Mouse (Mus musculus) heart, embryonic 11.5 days (tissue): ENCODE results near the gene Cd320. TPM values are rescaled to one million over a fixed set of nuclear protein-coding genes. Genes with fewer than 3 reads are reported as not detected.
"Not testable (repeated sequence)": the region's sequence is repeated elsewhere in the genome, so short reads cannot be mapped to it uniquely, and the experiment has no call there.

ENCODE experiments used
- ATAC-seq: fragments of 200-750 bp; cut with Nextera tagmentation; replicated peaks from 2 replicates; pipeline ENCODE4 v1.8.0; 2017; ENCODE audit warnings: moderate library complexity; ENCODE audit not compliant: insufficient number of reproducible peaks, low FRiP score, low TSS enrichment
- H3K27ac ChIP-seq: fragments of 300-500 bp; sonication (generic); 2 replicates; pipeline ENCODE4 v1.5.1; 2014; ENCODE audit warnings: mild to moderate bottlenecking, low read depth, low read length
- H3K27me3 ChIP-seq: fragments of 300-500 bp; sonication (generic); 2 replicates; pipeline ENCODE4 v1.6.1; 2014; ENCODE audit warnings: mild to moderate bottlenecking, low read length, mixed read lengths; ENCODE audit not compliant: control insufficient read depth, insufficient read depth
- H3K36me3 ChIP-seq: fragments of 300-500 bp; sonication (generic); 2 replicates; pipeline ENCODE4 v1.6.1; 2014; ENCODE audit warnings: mild to moderate bottlenecking, low read length, moderate library complexity, mixed read lengths; ENCODE audit not compliant: control insufficient read depth, insufficient read depth
- H3K4me1 ChIP-seq: fragments of 300-500 bp; sonication (generic); 2 replicates; pipeline ENCODE4 v1.6.1; 2014; ENCODE audit warnings: low read length; ENCODE audit not compliant: control insufficient read depth, insufficient read depth
- H3K4me2 ChIP-seq: fragments of 300-500 bp; sonication (generic); 2 replicates; pipeline ENCODE4 v1.6.1; 2014; ENCODE audit warnings: mild to moderate bottlenecking, moderate library complexity
- H3K4me3 ChIP-seq: fragments of 300-500 bp; sonication (generic); 2 replicates; pipeline ENCODE4 v1.5.1; 2014; ENCODE audit warnings: low read depth, low read length
- H3K9ac ChIP-seq: fragments of 300-500 bp; sonication (generic); 2 replicates; pipeline ENCODE4 v1.6.1; 2014; ENCODE audit warnings: mild to moderate bottlenecking, low read depth, low read length, moderate library complexity
- H3K9me3 ChIP-seq: fragments of 300-500 bp; sonication (generic); replicated peaks from 2 replicates; pipeline ENCODE4 v1.6.1; 2016; ENCODE audit warnings: low read length; ENCODE audit not compliant: control insufficient read depth
- WGBS: fragments of 180-500 bp; shearing (Covaris S2); extraction: QIAGEN DNeasy Blood & Tissue Kit; methylation state at CpG from one replicate; pipeline ENCODE4 v1.1.7; 2014; ENCODE audit not compliant: insufficient replicate concordance; 5-methylcytosine and 5-hydroxymethylcytosine counted together
- polyA plus RNA-seq: library from polyadenylated mRNA; unstranded; fragments of >200 nt; fragmentation: Nextera tagmentation; extraction: Ambion mirVana; gene quantifications from 2 replicates; pipeline ENCODE4 v1.2.1, GENCODE M21; 2014

Gene Cd320
- polyA plus RNA-seq, 1 experiment from 2014 or later, result 60.8 TPM

DNA sequence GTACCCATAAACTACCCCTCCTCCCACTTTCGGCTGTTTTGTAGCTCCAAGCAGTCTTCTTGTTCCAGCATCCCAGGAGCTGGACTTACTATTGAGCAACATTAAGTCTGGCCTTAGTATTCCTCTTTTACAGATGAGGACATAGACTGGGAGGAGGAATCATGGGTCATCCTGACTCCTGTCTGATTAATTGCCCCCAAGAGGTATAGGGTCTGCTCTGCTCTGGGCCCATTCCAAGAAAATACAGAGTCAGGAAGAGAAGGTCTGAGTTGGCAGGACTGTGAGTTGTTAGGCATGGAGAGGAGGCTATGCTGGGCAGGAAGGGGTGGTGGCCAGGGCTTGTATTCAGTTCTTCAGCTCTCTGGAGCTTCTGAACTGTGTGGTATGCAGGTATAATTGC, 1.3 kb downstream of the Cd320 start:
- Histone ChIP-seq H3K4me2 (peak overlapping the region; percentile 90; the same call in 1 of the 2 replicates), H3K27ac (no peak overlapping the region), H3K27me3 (no peaks in the 10 kb centered on the region), H3K4me3 (no peak overlapping the region), H3K4me1 (peaks cover 11% of the 10 kb centered on the region), H3K36me3 (0 out of 2 replicates have a peak, but pooled peaks cover 3% of the 10 kb centered on the region), H3K9ac (0 out of 2 replicates have a peak overlapping the region, but pooled peaks have one; percentile 17), H3K9me3 (no peaks in the 10 kb centered on the region)
- ATAC-seq, result no peak
- WGBS, result 79% methylated on average over 1 of the region's 1 CpGs

DNA sequence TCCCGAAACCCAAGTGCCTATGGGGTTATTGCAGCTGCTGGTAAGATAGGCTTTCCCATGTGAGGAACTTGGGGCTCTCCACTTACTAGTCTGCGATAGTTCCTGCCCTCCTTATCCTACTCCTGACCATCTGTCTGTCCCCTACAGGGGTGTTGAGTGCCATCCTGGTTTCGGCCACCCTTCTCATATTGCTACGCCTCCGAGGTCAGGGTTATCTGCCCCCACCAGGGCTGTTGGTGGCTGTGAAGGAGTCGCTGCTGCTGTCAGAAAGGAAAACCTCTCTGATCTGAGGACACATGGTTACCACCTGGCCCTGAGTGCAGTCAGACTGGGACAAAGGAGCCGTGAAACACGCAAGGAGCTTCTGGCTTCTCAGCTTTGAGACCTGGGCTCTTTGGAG, 5.2 kb downstream of the Cd320 start:
- Histone ChIP-seq H3K27me3 (no peaks in the 10 kb centered on the region), H3K4me1 (peaks cover 11% of the 10 kb centered on the region), H3K4me2 (no peak overlapping the region), H3K9ac (no peak overlapping the region), H3K4me3 (no peak overlapping the region), H3K27ac (no peak overlapping the region), H3K36me3 (0 out of 2 replicates have a peak, but pooled peaks cover 3% of the 10 kb centered on the region), H3K9me3 (no peaks in the 10 kb centered on the region)
- WGBS, result 63% methylated on average over 8 of the region's 8 CpGs
- no peak for ATAC-seq

DNA sequence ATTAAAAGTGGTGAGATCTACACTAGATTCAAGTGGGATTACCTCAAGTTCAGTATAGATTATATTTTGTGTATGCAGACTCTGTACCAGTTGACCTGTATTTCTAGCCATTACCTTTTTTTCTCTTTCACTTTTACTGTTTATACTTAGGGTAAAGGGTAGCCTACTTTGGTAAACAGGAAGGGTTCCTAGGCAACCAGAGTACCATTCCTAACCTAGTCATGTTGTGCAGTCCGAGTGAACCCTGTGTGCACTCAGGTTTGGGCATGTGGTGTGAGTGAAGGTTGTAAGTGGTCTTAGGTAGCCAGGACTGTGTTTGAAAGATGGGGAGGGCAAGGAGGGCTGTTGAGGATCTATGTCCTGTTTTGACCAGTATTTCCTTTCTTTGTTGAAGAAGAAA, 8.4 kb downstream of the Cd320 start:
- Histone ChIP-seq H3K9ac (no peak overlapping the region), H3K4me2 (no peak overlapping the region), H3K4me3 (no peak overlapping the region), H3K36me3 (0 out of 2 replicates have a peak, but pooled peaks cover 3% of the 10 kb centered on the region), H3K9me3 (no peaks in the 10 kb centered on the region), H3K27ac (no peak overlapping the region), H3K4me1 (no peaks in the 10 kb centered on the region), H3K27me3 (no peaks in the 10 kb centered on the region)
- ATAC-seq, result no peak
- 59% methylated on average over 1 of the region's 1 CpGs for WGBS

DNA sequence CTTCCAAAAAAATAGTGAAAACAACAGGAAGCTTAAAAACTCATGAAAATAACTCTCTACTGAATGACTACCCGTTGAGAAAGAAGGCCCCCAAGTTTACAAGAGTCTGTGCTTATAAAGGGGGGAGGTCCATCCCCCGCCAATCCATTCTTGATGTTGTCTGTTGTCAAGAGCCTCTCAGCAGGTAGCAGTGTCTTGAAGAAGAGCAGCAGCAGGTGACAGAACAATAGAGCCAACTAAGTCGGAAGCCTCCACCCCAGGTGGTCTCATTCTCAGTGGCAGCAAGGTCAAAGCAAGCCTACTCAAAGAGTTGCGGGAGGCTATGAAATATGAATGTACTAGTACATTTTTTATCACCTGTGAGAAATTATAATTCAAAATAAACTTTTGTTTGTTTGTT, 14.9 kb downstream of the Cd320 start:
- Histone ChIP-seq H3K36me3 (no peaks in the 10 kb centered on the region), H3K4me3 (no peak overlapping the region), H3K27me3 (no peaks in the 10 kb centered on the region), H3K4me2 (no peak overlapping the region), H3K4me1 (no peaks in the 10 kb centered on the region), H3K27ac (no peak overlapping the region), H3K9ac (no peak overlapping the region), H3K9me3 (no peaks in the 10 kb centered on the region)
- 75% methylated on average over 4 of the region's 4 CpGs for WGBS
- ATAC-seq, result no peak

DNA sequence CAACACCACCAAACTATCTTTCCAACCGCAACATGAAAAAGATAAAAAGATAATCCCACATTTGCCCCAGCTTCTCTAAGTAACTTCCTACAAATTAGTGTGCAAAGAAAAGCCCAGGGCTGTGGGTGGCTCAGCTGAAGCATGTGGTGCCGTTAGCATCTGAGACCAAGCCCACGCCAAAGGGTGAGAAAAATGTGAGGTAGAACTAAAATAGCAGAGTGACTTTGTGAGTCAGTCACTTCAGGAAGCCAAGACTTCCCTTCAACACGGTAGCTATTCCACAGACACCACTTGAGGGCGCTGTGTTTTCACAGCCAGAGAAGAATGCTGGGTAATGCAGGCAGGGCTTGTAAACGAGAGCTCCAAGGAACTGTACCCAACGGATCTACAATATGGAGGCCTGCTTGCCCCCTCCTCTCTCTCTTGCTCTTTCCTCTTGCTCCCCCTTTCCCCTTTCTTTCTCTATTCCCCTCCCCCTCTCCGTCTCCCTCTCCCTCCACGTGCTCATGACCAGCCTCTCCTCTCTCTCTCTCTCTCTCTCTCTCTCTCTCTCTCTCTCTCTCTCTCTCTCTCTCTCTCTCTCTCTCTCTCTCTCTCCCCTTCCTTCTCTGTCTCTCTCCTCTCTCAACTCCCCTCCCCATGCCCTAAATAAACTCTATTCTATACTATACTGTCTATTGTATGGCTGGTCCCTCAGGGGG, 22.6 kb downstream of the Cd320 start:
- no peak overlapping the region for H3K9ac ChIP-seq

DNA sequence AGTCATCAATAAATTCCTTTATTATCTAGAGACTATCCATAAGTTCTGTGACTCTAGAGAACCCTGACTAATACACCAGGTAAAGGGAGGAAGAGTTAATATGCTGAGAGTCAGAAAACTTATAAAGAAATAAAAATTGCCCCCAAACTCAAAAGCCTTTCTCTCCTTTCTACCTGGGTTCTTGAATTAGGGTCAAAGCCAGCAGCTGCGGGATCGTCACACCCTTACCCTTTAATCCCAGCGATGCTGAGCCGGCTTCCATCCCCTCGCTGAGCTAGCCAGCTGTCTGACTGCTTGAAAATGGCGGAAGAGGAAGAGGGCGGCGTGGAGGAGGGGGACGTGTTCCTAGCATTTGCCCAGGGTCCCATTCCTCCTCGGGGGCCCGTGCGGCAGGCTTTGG, 30.6 kb downstream of the Cd320 start, which contains the start of gene Gm7029:
Gene Gm7029, plus strand, starts transcription at position 301 of the 400 bp plus-strand sequence.
- H3K36me3 ChIP-seq, H3K4me3 ChIP-seq, H3K4me1 ChIP-seq, H3K27ac ChIP-seq, H3K9ac ChIP-seq, H3K4me2 ChIP-seq, H3K9me3 ChIP-seq, ATAC-seq, H3K27me3 ChIP-seq: not testable (repeated sequence)
- WGBS, result 90% methylated on average over 3 of the region's 12 CpGs

More for the DNA sequence above, 22.6 kb downstream of the Cd320 start:
- H3K4me2 ChIP-seq, result peak overlapping the region; percentile 29; the same call in 1 of the 2 replicates
- no peaks in the 10 kb centered on the region for H3K9me3 ChIP-seq
- WGBS, result 26% methylated on average over 9 of the region's 9 CpGs
- no peaks in the 10 kb centered on the region for H3K4me1 ChIP-seq
- H3K36me3 ChIP-seq, result no peaks in the 10 kb centered on the region
- no peaks in the 10 kb centered on the region for H3K27me3 ChIP-seq
- H3K27ac ChIP-seq, result no peak overlapping the region
- no peak for ATAC-seq
- no peak overlapping the region for H3K4me3 ChIP-seq

DNA sequence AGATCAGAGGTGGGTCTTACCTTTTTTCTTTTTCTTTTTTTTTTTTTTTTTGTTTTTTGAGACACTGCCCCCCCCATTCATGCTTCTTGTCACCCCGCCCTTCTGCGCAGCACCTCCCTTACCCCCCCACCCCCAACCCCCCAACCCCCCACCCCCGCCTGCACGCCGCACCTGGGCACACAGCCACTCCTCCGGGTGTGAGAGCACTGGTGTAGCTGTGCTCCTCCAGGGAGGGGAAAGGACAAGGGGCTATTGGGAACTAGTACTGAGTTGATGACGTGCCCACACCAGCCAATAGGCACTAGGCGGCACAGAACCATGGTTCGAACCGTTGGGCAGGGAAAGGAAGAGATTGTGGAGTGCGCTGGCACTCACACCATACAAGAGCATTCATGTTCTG, 31.5 kb downstream of the Cd320 start:
- no peak overlapping the region for H3K4me3 ChIP-seq
- H3K9me3 ChIP-seq, result no peaks in the 10 kb centered on the region
- no peak overlapping the region for H3K27ac ChIP-seq
- H3K9ac ChIP-seq, result no peak overlapping the region
- WGBS, result 83% methylated on average over 11 of the region's 11 CpGs
- no peak for ATAC-seq
- peaks cover 2% of the 10 kb centered on the region; the same call in 1 of the 2 replicates for H3K36me3 ChIP-seq
- H3K27me3 ChIP-seq, result no peaks in the 10 kb centered on the region
- no peak overlapping the region for H3K4me2 ChIP-seq
- H3K4me1 ChIP-seq, result no peaks in the 10 kb centered on the region

DNA sequence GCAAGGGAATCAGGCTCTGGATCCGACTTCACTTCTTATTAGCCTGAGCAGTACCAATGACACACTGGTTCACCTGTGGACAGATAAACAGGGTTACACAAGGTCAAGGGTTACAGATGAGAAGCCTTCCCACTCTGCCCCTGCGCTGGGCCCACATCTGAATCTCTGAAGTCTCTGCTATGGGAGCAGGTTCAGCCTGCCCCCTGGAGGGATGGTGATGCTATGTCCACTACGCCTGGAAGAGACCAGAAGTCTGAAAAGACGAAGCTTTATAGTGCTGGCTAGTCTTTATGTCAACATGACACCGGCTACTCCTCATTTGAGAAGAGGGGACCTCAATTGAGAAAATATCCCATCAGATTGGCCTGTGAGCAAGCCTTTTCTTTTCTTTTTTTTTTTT, 32.9 kb downstream of the Cd320 start:
- not testable (repeated sequence) for H3K4me3 ChIP-seq, H3K4me2 ChIP-seq, ATAC-seq, H3K36me3 ChIP-seq, H3K9ac ChIP-seq, H3K27me3 ChIP-seq, H3K9me3 ChIP-seq, H3K4me1 ChIP-seq, H3K27ac ChIP-seq
- WGBS, result 83% methylated on average over 5 of the region's 5 CpGs

DNA sequence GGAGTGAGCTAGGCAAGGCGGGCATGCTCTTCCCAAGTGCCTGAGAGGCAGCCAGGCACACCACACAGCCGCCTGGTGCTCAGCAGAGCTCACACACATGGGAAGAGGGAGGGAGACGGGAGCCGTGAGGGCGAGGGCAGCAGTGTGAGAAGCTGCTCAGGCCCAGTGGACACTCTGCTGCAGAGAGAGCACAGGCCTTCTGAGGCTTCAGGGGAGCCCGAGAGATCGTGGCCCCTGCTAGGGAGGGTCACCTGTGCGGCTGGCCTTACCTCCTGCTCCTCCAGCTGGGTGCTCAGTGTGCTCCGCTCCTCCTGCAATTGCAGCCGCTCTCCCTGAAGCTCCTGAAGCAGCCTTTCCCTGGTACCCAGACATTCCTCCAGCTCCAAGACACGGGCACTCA, 41.4 kb downstream of the Cd320 start:
- H3K9me3 ChIP-seq, H3K27me3 ChIP-seq, H3K4me3 ChIP-seq, H3K9ac ChIP-seq, H3K4me2 ChIP-seq, H3K4me1 ChIP-seq, H3K27ac ChIP-seq, H3K36me3 ChIP-seq, ATAC-seq: not testable (repeated sequence)
- 91% methylated on average over 10 of the region's 11 CpGs for WGBS
